Mouse (Mus musculus) intestine, embryonic 15.5 days (tissue): Measurements from ENCODE around the gene Fam71e1. TPM values are rescaled to one million over a fixed set of nuclear protein-coding genes. Genes with fewer than 3 reads are reported as not detected.

ENCODE experiments used
- ATAC-seq: fragments of 200-750 bp; cut with Nextera tagmentation; 2 replicates; pipeline ENCODE4 v1.8.0; 2017; ENCODE audit warnings: moderate TSS enrichment, moderate library complexity
- H3K27ac ChIP-seq: fragments of 300-500 bp; sonication (generic); 2 replicates; pipeline ENCODE4 v1.5.1; 2015; ENCODE audit warnings: mild to moderate bottlenecking, inconsistent platforms
- H3K27me3 ChIP-seq: fragments of 300-500 bp; sonication (generic); replicated peaks from 2 replicates; pipeline ENCODE4 v1.6.1; 2015; ENCODE audit warnings: inconsistent platforms
- H3K36me3 ChIP-seq: fragments of 300-500 bp; sonication (generic); 2 replicates; pipeline ENCODE4 v1.6.1; 2015; ENCODE audit warnings: inconsistent platforms
- H3K4me1 ChIP-seq: fragments of 300-500 bp; sonication (generic); replicated peaks from 2 replicates; pipeline ENCODE4 v1.6.1; 2015; ENCODE audit warnings: inconsistent platforms
- H3K4me2 ChIP-seq: fragments of 300-500 bp; sonication (generic); replicated peaks from 2 replicates; pipeline ENCODE4 v1.6.1; 2015; ENCODE audit warnings: mild to moderate bottlenecking, inconsistent platforms
- H3K4me3 ChIP-seq: fragments of 300-500 bp; sonication (generic); replicated peaks from 2 replicates; pipeline ENCODE4 v1.5.1; 2015; ENCODE audit warnings: inconsistent platforms
- H3K9ac ChIP-seq: fragments of 300-500 bp; sonication (generic); 2 replicates; pipeline ENCODE4 v1.6.1; 2015; ENCODE audit warnings: inconsistent platforms
- H3K9me3 ChIP-seq: fragments of 300-500 bp; sonication (generic); 2 replicates; pipeline ENCODE4 v1.6.1; 2016; ENCODE audit warnings: inconsistent platforms
- WGBS: fragments of 180-500 bp; shearing (Covaris S2); methylation state at CpG from one replicate; pipeline ENCODE4 v1.1.7; 2015; 5-methylcytosine and 5-hydroxymethylcytosine counted together
- polyA plus RNA-seq: library from polyadenylated mRNA; unstranded; fragments of >200 nt; fragmentation: Nextera tagmentation; extraction: Ambion mirVana; gene quantifications from 2 replicates; pipeline ENCODE4 v1.2.1, GENCODE M21; 2015

Gene Fam71e1
- polyA plus RNA-seq, 1 experiment from 2014 or later: 9.2 TPM

GRCm38 (mm10) chr7:44495086-44495485, 1.3 kb upstream of the Fam71e1 start:
- Histone ChIP-seq H3K36me3 (peaks cover 30% of the 10 kb centered on the region), H3K4me3 (peak overlapping the region; percentile 83; the same call in 1 of the 2 replicates), H3K9me3 (no peaks in the 10 kb centered on the region), H3K4me2 (peak overlapping the region; percentile 94), H3K27ac (no peak overlapping the region), H3K4me1 (peaks cover 17% of the 10 kb centered on the region), H3K27me3 (no peaks in the 10 kb centered on the region), H3K9ac (no peak overlapping the region; the same call in 1 of the 2 replicates)
- no peak for ATAC-seq
- WGBS: 81% methylated on average over 7 of the region's 7 CpGs

- H3K27me3 ChIP-seq: no peaks in the 10 kb centered on the region
- peak overlapping the region; percentile 83 for H3K4me3 ChIP-seq
- no peak for ATAC-seq
- H3K9me3 ChIP-seq: no peaks in the 10 kb centered on the region
- peaks cover 14% of the 10 kb centered on the region; the same call in 1 of the 2 replicates for H3K36me3 ChIP-seq
- under 1% methylated on average over 26 of the region's 26 CpGs for WGBS
- H3K4me2 ChIP-seq: peak overlapping the region; percentile 94
- H3K9ac ChIP-seq: peak overlapping the region; percentile 75
- peak overlapping the region; percentile 95 for H3K27ac ChIP-seq
- peaks cover 17% of the 10 kb centered on the region for H3K4me1 ChIP-seq
Measured at GRCm38 (mm10) chr7:44496771-44497109, 359 bp downstream of the Fam71e1 start.

GRCm38 (mm10) chr7:44497361-44498055, 1.1 kb downstream of the Fam71e1 start:
- no peaks in the 10 kb centered on the region for H3K27me3 ChIP-seq
- no peak overlapping the region for H3K27ac ChIP-seq
- 0 out of 2 replicates have a peak, but pooled peaks cover 7% of the 10 kb centered on the region for H3K36me3 ChIP-seq
- peak overlapping the region; percentile 94 for H3K4me2 ChIP-seq
- ATAC-seq: no peak
- 76% methylated on average over 10 of the region's 10 CpGs for WGBS
- peaks cover 17% of the 10 kb centered on the region for H3K4me1 ChIP-seq
- peak overlapping the region; percentile 83; the same call in 1 of the 2 replicates for H3K4me3 ChIP-seq
- no peaks in the 10 kb centered on the region for H3K9me3 ChIP-seq
- no peak overlapping the region for H3K9ac ChIP-seq

GRCm38 (mm10) chr7:44498922-44499321, 2.5 kb downstream of the Fam71e1 start:
- H3K4me1 ChIP-seq: peaks cover 17% of the 10 kb centered on the region
- no peak overlapping the region for H3K9ac ChIP-seq
- H3K36me3 ChIP-seq: no peaks in the 10 kb centered on the region
- H3K9me3 ChIP-seq: no peaks in the 10 kb centered on the region
- H3K27ac ChIP-seq: no peak overlapping the region
- WGBS: 74% methylated on average over 1 of the region's 1 CpGs
- no peak for ATAC-seq
- no peaks in the 10 kb centered on the region for H3K27me3 ChIP-seq
- H3K4me3 ChIP-seq: no peak overlapping the region
- H3K4me2 ChIP-seq: no peak overlapping the region

- H3K4me1 ChIP-seq: peaks cover 12% of the 10 kb centered on the region
- ATAC-seq: no peak
- H3K36me3 ChIP-seq: no peaks in the 10 kb centered on the region
- 36% methylated on average over 20 of the region's 20 CpGs for WGBS
- H3K27ac ChIP-seq: no peak overlapping the region
- H3K9ac ChIP-seq: no peak overlapping the region
- H3K9me3 ChIP-seq: no peaks in the 10 kb centered on the region
- H3K4me3 ChIP-seq: no peak overlapping the region
- no peak overlapping the region for H3K4me2 ChIP-seq
- no peaks in the 10 kb centered on the region for H3K27me3 ChIP-seq
Measured at GRCm38 (mm10) chr7:44500046-44500445, 3.7 kb downstream of the Fam71e1 start.

- Histone ChIP-seq H3K9ac (no peak overlapping the region), H3K27me3 (no peaks in the 10 kb centered on the region), H3K4me3 (no peak overlapping the region), H3K4me2 (no peak overlapping the region), H3K27ac (no peak overlapping the region), H3K4me1 (peaks cover 4% of the 10 kb centered on the region; the same call in 1 of the 2 replicates), H3K36me3 (no peaks in the 10 kb centered on the region), H3K9me3 (no peaks in the 10 kb centered on the region)
- ATAC-seq: no peak
- WGBS: 38% methylated on average over 5 of the region's 5 CpGs
Measured at GRCm38 (mm10) chr7:44501563-44502115, 5.3 kb downstream of the Fam71e1 start.

GRCm38 (mm10) chr7:44507491-44507890, 11.1 kb downstream of the Fam71e1 start:
- Histone ChIP-seq H3K4me2 (no peak overlapping the region), H3K36me3 (no peaks in the 10 kb centered on the region), H3K9ac (no peak overlapping the region), H3K9me3 (no peaks in the 10 kb centered on the region), H3K27me3 (0 out of 2 replicates have a peak, but pooled peaks cover 4% of the 10 kb centered on the region), H3K4me3 (no peak overlapping the region), H3K4me1 (no peaks in the 10 kb centered on the region), H3K27ac (no peak overlapping the region)
- ATAC-seq: no peak

GRCm38 (mm10) chr7:44519240-44519913, 23.0 kb downstream of the Fam71e1 start:
- Histone ChIP-seq H3K36me3 (no peaks in the 10 kb centered on the region), H3K4me2 (no peak overlapping the region), H3K9ac (no peak overlapping the region), H3K4me1 (0 out of 2 replicates have a peak, but pooled peaks cover 5% of the 10 kb centered on the region), H3K9me3 (no peaks in the 10 kb centered on the region), H3K27ac (no peak overlapping the region), H3K27me3 (peaks cover 24% of the 10 kb centered on the region), H3K4me3 (no peak overlapping the region)
- WGBS: 64% methylated on average over 9 of the region's 9 CpGs
- ATAC-seq: no peak

- Histone ChIP-seq H3K9ac (no peak overlapping the region), H3K4me2 (no peak overlapping the region), H3K9me3 (no peaks in the 10 kb centered on the region), H3K27me3 (peaks cover 33% of the 10 kb centered on the region), H3K4me1 (peaks cover 16% of the 10 kb centered on the region), H3K36me3 (no peaks in the 10 kb centered on the region), H3K4me3 (no peak overlapping the region), H3K27ac (no peak overlapping the region)
- WGBS: 62% methylated on average over 3 of the region's 3 CpGs
- no peak for ATAC-seq
Measured at GRCm38 (mm10) chr7:44520990-44521389, 24.6 kb downstream of the Fam71e1 start.

- no peak overlapping the region; the same call in 1 of the 2 replicates for H3K4me3 ChIP-seq
- H3K36me3 ChIP-seq: no peaks in the 10 kb centered on the region
- peak overlapping the region; percentile 41 for H3K4me2 ChIP-seq
- H3K9me3 ChIP-seq: no peaks in the 10 kb centered on the region
- no peak overlapping the region for H3K9ac ChIP-seq
- no peak overlapping the region for H3K27ac ChIP-seq
- H3K27me3 ChIP-seq: peaks cover 36% of the 10 kb centered on the region
- H3K4me1 ChIP-seq: peaks cover 16% of the 10 kb centered on the region
- 2% methylated on average over 20 of the region's 20 CpGs for WGBS
- ATAC-seq: peak; percentile 43; the same call in 1 of the 2 replicates
Measured at GRCm38 (mm10) chr7:44521710-44522109, 25.3 kb downstream of the Fam71e1 start.

GRCm38 (mm10) chr7:44523056-44523455, 26.7 kb downstream of the Fam71e1 start:
- no peaks in the 10 kb centered on the region for H3K36me3 ChIP-seq
- no peaks in the 10 kb centered on the region for H3K9me3 ChIP-seq
- no peak for ATAC-seq
- WGBS: 69% methylated on average over 2 of the region's 2 CpGs
- H3K9ac ChIP-seq: no peak overlapping the region
- no peak overlapping the region for H3K4me3 ChIP-seq
- H3K4me1 ChIP-seq: peaks cover 20% of the 10 kb centered on the region
- H3K27ac ChIP-seq: no peak overlapping the region
- peaks cover 39% of the 10 kb centered on the region for H3K27me3 ChIP-seq
- H3K4me2 ChIP-seq: no peak overlapping the region

GRCm38 (mm10) chr7:44524502-44524901, 28.1 kb downstream of the Fam71e1 start, which contains the start of gene Mybpc2:
TSS of gene Mybpc2 (minus strand) at chr7:44524656.
- Histone ChIP-seq H3K9ac (no peak within 1 kb of the TSS), H3K27me3 (peaks cover 39% of the 10 kb centered on the region), H3K4me2 (peak within 1 kb of the TSS; percentile 50), H3K9me3 (no peaks in the 10 kb centered on the region), H3K27ac (no peak within 1 kb of the TSS), H3K4me3 (no peak within 1 kb of the TSS), H3K4me1 (peaks cover 20% of the 10 kb centered on the region), H3K36me3 (no peaks in the 10 kb centered on the region)
- ATAC-seq: no peak
- 34% methylated on average over 12 of the region's 12 CpGs for WGBS
